Mouse (Mus musculus) 3T3-L1 (cell line): ENCODE measurements around the gene Tctex1d4.

ENCODE experiments used
- DNase-seq: peaks from one replicate; pipeline ENCODE4 v3.0.0-alpha.2; 2015; ENCODE audit warnings: low read depth, low spot score

Tctex1d4 gene

GRCm38 (mm10) chr4:117126675-117127290, at the start of gene Tctex1d4:
TSS of gene Tctex1d4 (plus strand) at chr4:117126794.
- DNase-seq = peak; percentile 64

- no peak for DNase-seq
Observed at GRCm38 (mm10) chr4:117087948-117088640, 38.5 kb upstream of the Tctex1d4 start.

- no peak for DNase-seq
Observed at GRCm38 (mm10) chr4:117090586-117090985, 36.0 kb upstream of the Tctex1d4 start.

- DNase-seq = peak; percentile 36
Observed at GRCm38 (mm10) chr4:117094626-117095361, 31.8 kb upstream of the Tctex1d4 start.

- DNase-seq = peak; percentile 10
Observed at GRCm38 (mm10) chr4:117095551-117096452, 30.8 kb upstream of the Tctex1d4 start, which contains the start of gene Ptch2. TSS of gene Ptch2 (plus strand) at chr4:117096075.

- DNase-seq = no peak
Observed at GRCm38 (mm10) chr4:117096666-117097065, 29.9 kb upstream of the Tctex1d4 start.

GRCm38 (mm10) chr4:117097969-117098763, 28.4 kb upstream of the Tctex1d4 start:
- DNase-seq = no peak

- no peak for DNase-seq
Observed at GRCm38 (mm10) chr4:117098764-117099036, 27.9 kb upstream of the Tctex1d4 start.

GRCm38 (mm10) chr4:117100036-117100435, 26.6 kb upstream of the Tctex1d4 start:
- DNase-seq = no peak

- DNase-seq = peak; percentile 57
Observed at GRCm38 (mm10) chr4:117101218-117101617, 25.4 kb upstream of the Tctex1d4 start.

- DNase-seq = no peak
Observed at GRCm38 (mm10) chr4:117104672-117105071, 21.9 kb upstream of the Tctex1d4 start.

GRCm38 (mm10) chr4:117105127-117105526, 21.5 kb upstream of the Tctex1d4 start:
- no peak for DNase-seq

- DNase-seq = no peak
Observed at GRCm38 (mm10) chr4:117107813-117108523, 18.6 kb upstream of the Tctex1d4 start.

GRCm38 (mm10) chr4:117108524-117108849, 18.1 kb upstream of the Tctex1d4 start:
- no peak for DNase-seq

- no peak for DNase-seq
Observed at GRCm38 (mm10) chr4:117109330-117109729, 17.3 kb upstream of the Tctex1d4 start.

GRCm38 (mm10) chr4:117110249-117110648, 16.3 kb upstream of the Tctex1d4 start:
- no peak for DNase-seq

- DNase-seq = no peak
Observed at GRCm38 (mm10) chr4:117110985-117111384, 15.6 kb upstream of the Tctex1d4 start.

GRCm38 (mm10) chr4:117113237-117113636, 13.4 kb upstream of the Tctex1d4 start:
- no peak for DNase-seq

- no peak for DNase-seq
Observed at GRCm38 (mm10) chr4:117115592-117115991, 11.0 kb upstream of the Tctex1d4 start.

- no peak for DNase-seq
Observed at GRCm38 (mm10) chr4:117117931-117118330, 8.7 kb upstream of the Tctex1d4 start.
